Mouse (Mus musculus) erythroblast, embryonic 14.5 days (primary cell): ENCODE results near the gene Stil. TPM values are rescaled to one million over a fixed set of nuclear protein-coding genes. Genes with fewer than 3 reads are reported as not detected.
A peak's percentile ranks its signal among the peaks of the same experiment; 100 is the strongest.
"Not testable (repeated sequence)": the region's sequence is repeated elsewhere in the genome, so short reads cannot be mapped to it uniquely, and the experiment has no call there.

Source experiments
- H3K27me3 ChIP-seq: 2 replicates; pipeline ENCODE4 v1.6.1; 2012; ENCODE audit warnings: inconsistent platforms; ENCODE audit not compliant: control insufficient read depth
- H3K36me3 ChIP-seq: 2 replicates; pipeline ENCODE4 v1.6.1; 2012; ENCODE audit warnings: mild to moderate bottlenecking, inconsistent platforms; ENCODE audit not compliant: control insufficient read depth
- H3K4me1 ChIP-seq: 2 replicates; pipeline ENCODE4 v1.6.1; 2012; ENCODE audit warnings: inconsistent platforms; ENCODE audit not compliant: control insufficient read depth
- H3K4me3 ChIP-seq: replicated peaks from 2 replicates; pipeline ENCODE3; 2012; ENCODE audit warnings: moderate library complexity, mild to moderate bottlenecking, inconsistent platforms
- H3K9me3 ChIP-seq: 2 replicates; pipeline ENCODE4 v1.6.1; 2012; ENCODE audit warnings: low read length, inconsistent platforms, mixed read lengths; ENCODE audit not compliant: control insufficient read depth
- GATA1 ChIP-seq: IDR thresholded peaks from 2 replicates; pipeline ENCODE4 v1.6.1; 2012; ENCODE audit warnings: low read length, inconsistent platforms, mixed read lengths
- TAL1 ChIP-seq: IDR thresholded peaks from 3 replicates; pipeline ENCODE4 v1.6.1; 2012; ENCODE audit warnings: low read length, inconsistent platforms, mixed read lengths
- polyA plus RNA-seq: library from polyadenylated mRNA; stranded (reverse); fragments of >175 nt; gene quantifications from 2 replicates; pipeline ENCODE4 v1.2.3, GENCODE M21; 2012

Stil gene
- 0.18 and 0.25 TPM in 2 replicates for polyA plus RNA-seq

GRCm38 (mm10) chr4:114999773-115000428 lies at the start of gene Stil:
Gene Stil (plus strand): TSS chr4:115000159.
- Histone ChIP-seq H3K36me3 (peaks cover 37% of the 10 kb centered on the region), H3K4me3 (peak within 1 kb of the TSS; percentile 83), H3K9me3 (no peaks in the 10 kb centered on the region), H3K27me3 (peaks cover 2% of the 10 kb centered on the region; the same call in 1 of the 2 replicates), H3K4me1 (peaks cover 41% of the 10 kb centered on the region)
- TF ChIP-seq GATA1 (no peak), TAL1 (no peak)

GRCm38 (mm10) chr4:114953172-114953571 lies 46.8 kb upstream of the Stil start:
- TF ChIP-seq GATA1 (no peak), TAL1 (no peak)
- Histone ChIP-seq H3K4me1 (no peaks in the 10 kb centered on the region), H3K4me3 (no peak overlapping the region), H3K27me3 (peaks cover 8% of the 10 kb centered on the region), H3K9me3 (no peaks in the 10 kb centered on the region), H3K36me3 (no peaks in the 10 kb centered on the region)

DNA sequence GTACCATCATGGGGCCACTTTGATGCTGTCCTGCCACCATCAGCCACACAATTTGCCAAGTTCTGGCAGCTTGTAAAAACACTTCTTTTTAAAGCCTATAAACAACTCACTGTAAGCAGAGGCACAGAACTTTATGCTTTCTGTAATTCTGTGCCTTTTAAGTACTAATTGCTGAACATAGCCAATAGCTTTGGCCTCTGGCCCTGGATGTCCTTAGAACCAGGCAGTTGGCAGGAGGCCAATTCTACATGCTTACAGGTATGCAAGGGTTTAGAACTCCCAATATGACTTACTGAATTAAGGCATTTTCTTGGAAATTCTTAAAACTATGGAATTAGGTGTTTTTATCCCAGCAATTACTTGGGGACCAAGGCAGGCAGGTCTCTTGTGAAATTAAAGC lies 42.6 kb upstream of the Stil start:
- TF ChIP-seq GATA1 = no peak
- no peak for TF ChIP-seq TAL1
- Histone ChIP-seq H3K27me3 (no peaks in the 10 kb centered on the region), H3K36me3 (peaks cover 24% of the 10 kb centered on the region), H3K4me1 (no peaks in the 10 kb centered on the region), H3K4me3 (no peak overlapping the region), H3K9me3 (no peaks in the 10 kb centered on the region)

DNA sequence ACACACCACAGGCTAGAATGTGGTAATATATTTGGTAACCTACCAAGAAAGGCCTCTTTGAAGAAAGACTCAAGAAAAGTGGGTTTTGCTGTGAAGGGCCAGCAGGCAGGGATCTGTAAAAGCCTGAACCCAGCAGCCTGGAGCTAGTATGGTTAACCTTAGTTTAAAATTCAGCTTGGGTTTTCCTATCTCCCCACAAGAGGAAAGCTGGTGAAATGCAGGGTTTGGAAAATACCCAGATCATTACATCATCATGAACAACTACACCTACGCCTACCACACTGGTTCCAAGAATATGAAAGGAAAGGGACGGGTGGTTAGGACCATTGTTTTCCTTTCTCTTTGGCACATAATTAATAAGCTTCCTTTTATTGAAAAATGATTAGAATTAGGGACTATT lies 41.7 kb upstream of the Stil start:
- Histone ChIP-seq H3K27me3 (no peaks in the 10 kb centered on the region), H3K4me1 (no peaks in the 10 kb centered on the region), H3K9me3 (no peaks in the 10 kb centered on the region), H3K36me3 (peaks cover 32% of the 10 kb centered on the region), H3K4me3 (no peak overlapping the region)
- TF ChIP-seq GATA1 (no peak), TAL1 (no peak)

GRCm38 (mm10) chr4:114958786-114959185 lies 41.2 kb upstream of the Stil start:
- TF ChIP-seq TAL1 (no peak), GATA1 (no peak)
- H3K36me3 ChIP-seq = peaks cover 33% of the 10 kb centered on the region
- H3K4me1 ChIP-seq = no peaks in the 10 kb centered on the region
- no peaks in the 10 kb centered on the region for H3K9me3 ChIP-seq
- H3K4me3 ChIP-seq = no peak overlapping the region
- H3K27me3 ChIP-seq = no peaks in the 10 kb centered on the region

- Histone ChIP-seq H3K4me3 (no peak overlapping the region), H3K4me1 (no peaks in the 10 kb centered on the region), H3K27me3 (no peaks in the 10 kb centered on the region), H3K36me3 (peaks cover 38% of the 10 kb centered on the region), H3K9me3 (no peaks in the 10 kb centered on the region)
- TF ChIP-seq TAL1 (no peak), GATA1 (no peak)
Observed at GRCm38 (mm10) chr4:114959533-114959932, 40.4 kb upstream of the Stil start.

DNA sequence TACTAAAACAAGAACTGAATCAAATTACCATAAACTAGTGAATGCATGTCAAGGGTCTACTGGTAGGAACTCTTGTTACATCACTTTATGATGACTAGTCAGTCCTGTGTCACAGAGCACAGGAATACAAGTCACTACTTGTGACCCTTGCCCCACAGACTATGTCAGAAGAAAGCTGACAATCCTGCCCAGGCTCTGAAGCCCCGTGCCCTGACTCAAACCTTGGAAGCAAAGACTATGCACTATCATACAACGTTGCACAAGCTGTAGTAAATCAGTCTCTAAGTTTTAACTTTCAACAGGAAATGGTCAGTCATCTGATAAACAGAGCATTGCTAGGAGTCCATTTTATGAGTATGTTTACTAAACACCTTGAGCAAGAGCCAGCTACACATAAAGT lies 39.1 kb upstream of the Stil start:
- H3K9me3 ChIP-seq, H3K4me1 ChIP-seq, H3K4me3 ChIP-seq, H3K27me3 ChIP-seq: not testable (repeated sequence)
- H3K36me3 ChIP-seq = peaks cover 52% of the 10 kb centered on the region

DNA sequence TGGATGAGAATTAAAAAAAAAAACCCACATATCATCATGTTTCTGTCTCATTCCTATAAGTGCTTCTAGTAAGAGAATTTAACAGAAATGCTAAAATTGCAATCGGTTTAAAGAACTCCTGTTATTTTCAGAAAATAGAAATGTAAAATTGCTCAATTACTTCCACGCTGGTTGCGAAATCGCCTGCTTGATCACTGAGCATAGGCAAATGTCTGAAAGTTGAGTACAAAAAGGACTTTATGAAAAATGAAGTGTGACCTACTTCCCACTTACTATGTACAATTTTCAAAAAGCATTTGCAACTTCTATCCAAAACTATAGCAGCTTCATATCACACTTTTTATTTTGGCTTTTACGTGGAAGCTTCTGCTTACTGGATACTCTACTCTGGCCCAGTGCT lies 29.2 kb upstream of the Stil start:
- Histone ChIP-seq H3K4me3 (no peak overlapping the region), H3K9me3 (no peaks in the 10 kb centered on the region), H3K36me3 (peaks cover 32% of the 10 kb centered on the region), H3K27me3 (no peaks in the 10 kb centered on the region), H3K4me1 (no peaks in the 10 kb centered on the region)
- no peak for TF ChIP-seq TAL1
- TF ChIP-seq GATA1 = no peak

DNA sequence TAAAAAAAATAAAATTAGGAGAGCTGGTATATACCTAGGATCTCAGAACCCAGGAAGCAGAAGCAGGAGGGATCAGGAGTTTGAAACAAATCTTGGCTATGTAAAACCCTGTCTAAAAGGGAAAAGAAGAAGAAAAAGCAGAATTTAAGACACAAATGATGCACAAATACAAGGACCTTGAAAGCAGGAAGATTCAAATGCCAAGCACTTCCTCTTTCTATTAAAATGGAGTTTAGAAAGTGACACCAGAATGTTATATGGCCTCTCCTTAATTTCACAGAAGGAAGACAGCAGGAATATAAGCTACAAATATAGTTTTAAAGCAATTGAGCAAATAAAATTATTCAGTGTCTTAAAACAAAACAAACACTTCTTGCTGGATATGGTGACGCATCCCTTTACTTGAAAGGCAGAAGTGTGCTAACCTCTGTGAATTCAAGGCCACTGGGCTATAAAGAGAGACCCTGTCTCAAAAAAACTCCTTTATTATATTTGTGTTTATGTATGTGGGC lies 26.7 kb upstream of the Stil start:
- H3K4me3 ChIP-seq = no peak overlapping the region
- no peaks in the 10 kb centered on the region for H3K4me1 ChIP-seq
- no peaks in the 10 kb centered on the region for H3K9me3 ChIP-seq
- peaks cover 9% of the 10 kb centered on the region for H3K36me3 ChIP-seq
- H3K27me3 ChIP-seq = no peaks in the 10 kb centered on the region
- TF ChIP-seq TAL1 = no peak
- TF ChIP-seq GATA1 = no peak

DNA sequence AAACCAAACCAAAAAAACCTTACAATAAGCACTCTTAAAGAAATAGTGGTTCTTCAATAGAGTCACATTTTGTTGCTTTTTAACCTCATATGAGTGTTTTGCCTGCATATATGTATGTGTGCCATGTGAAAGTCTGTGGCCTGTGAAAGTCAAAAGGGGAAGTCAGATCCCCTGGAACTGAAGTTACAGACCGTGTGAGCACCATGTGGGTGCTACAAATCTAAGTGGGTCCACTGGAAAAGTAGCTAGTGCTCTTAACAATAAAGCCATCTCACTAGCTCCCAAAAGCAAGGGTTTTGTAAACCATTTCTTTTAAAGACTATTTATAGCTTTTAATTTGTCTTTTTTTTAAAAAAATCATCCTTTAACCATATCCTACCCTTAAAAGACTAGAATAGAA lies 17.3 kb upstream of the Stil start:
- H3K4me3 ChIP-seq = no peak overlapping the region
- no peaks in the 10 kb centered on the region for H3K9me3 ChIP-seq
- peaks cover 9% of the 10 kb centered on the region for H3K36me3 ChIP-seq
- H3K4me1 ChIP-seq = peaks cover 29% of the 10 kb centered on the region
- H3K27me3 ChIP-seq = no peaks in the 10 kb centered on the region
- TF ChIP-seq TAL1 = no peak
- no peak for TF ChIP-seq GATA1
